Mouse (Mus musculus): ENCODE measurements around the gene Pik3ap1.

GRCm38 (mm10) chr19:41279724-41280244 lies 105.1 kb downstream of the Pik3ap1 start:
- TF ChIP-seq CTCF (IDR thresholded peaks at IDR 0.05; ENCODE audit: low read depth) (no peak), EP300 (IDR thresholded peaks at IDR 0.05; ENCODE audit: low read depth) (no peak)
